Mouse (Mus musculus): ENCODE measurements around the gene Rab8a.

DNA sequence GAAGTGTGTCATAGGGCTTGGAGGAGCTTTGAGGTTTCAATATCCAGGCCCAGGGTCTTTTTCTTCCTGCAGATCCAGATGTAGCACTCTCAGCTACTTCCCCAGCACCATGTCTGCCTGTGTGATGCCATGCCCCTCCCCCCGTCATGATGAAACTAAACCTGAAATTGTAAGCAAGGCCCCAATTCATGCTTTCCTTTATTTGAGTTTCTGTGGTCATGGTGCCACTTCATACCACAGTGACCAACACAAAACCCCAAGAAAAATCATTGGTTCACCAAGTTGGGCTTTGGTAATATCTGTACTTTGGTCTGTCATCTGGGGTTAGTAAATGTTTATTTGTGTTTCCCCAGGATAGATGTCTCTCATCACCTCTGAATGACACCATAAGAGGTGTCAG lies 47.6 kb downstream of the Rab8a start:
- TF ChIP-seq CTCF (IDR thresholded peaks at IDR 0.05; ENCODE audit: extremely low read depth, insufficient read depth, insufficient read length, insufficient replicate concordance) (no peak), POLR2A (IDR thresholded peaks at IDR 0.05; ENCODE audit: low read depth, low read length) (no peak)
